Mouse (Mus musculus) retina, postnatal 7 days (tissue): ENCODE data around the gene Sema3a.

ENCODE experiments used
- DNase-seq: peaks from one replicate; pipeline ENCODE4 v3.0.0-alpha.2; 2012; ENCODE audit warnings: low read depth, low spot score

Sema3a gene

DNA sequence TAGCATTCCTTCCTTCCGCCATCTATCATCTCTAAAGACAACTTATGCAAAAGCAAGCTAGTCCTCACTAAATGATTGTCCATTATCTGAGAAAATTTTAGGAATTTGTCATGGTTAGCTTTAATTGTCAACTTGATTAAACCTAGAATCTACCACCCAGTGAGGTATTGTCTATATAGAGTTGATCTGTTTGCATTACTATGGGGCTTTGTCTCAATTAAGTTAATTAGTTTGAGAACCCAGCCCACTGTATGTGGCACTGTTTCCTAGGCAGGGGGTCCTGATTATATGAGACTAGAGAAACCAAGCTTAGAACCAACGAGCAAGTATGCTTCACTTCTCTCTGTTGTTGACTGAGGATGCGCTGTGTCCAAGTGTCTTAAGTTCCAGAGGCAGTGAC, 194.9 kb downstream of the Sema3a start:
- no peak for DNase-seq

DNA sequence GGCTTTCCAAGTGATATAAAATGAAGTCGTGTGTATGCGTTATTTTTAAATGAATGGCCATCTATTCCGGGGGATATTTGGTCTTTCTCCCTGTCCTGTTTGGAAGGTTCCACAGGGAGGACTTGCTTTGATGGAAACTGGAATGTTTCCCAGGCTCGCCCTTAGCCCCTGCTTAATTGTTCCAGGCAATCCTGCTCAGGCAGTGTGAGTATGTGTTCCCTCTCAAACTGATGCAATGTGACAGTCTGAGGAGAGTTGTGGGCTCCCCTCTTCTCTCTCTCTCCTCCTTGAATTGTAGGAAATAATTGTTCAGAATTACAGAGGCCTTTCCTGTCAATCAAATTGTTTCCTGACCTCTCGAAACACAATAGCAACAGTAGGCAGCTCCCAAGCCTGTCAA, 202.1 kb downstream of the Sema3a start:
- DNase-seq: no peak

DNA sequence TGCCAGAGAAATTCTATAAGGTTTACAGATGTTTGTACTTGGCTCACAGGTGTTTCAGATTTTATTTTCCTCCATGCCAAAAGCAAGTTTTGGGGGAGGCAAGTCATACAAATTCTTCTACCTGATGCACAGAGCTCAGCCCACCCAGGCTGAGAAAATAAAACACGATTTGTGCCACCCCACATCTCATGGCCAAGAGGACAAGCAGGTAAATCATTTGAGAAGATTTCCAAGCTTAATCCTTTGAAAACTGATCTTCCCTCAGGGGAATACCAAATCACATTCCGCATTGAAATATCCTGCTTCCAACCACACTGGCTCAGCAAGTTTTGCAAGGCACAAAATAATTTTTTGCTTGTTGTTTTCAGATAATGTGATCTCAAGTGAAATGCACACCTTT, 206.2 kb downstream of the Sema3a start:
- no peak for DNase-seq

DNA sequence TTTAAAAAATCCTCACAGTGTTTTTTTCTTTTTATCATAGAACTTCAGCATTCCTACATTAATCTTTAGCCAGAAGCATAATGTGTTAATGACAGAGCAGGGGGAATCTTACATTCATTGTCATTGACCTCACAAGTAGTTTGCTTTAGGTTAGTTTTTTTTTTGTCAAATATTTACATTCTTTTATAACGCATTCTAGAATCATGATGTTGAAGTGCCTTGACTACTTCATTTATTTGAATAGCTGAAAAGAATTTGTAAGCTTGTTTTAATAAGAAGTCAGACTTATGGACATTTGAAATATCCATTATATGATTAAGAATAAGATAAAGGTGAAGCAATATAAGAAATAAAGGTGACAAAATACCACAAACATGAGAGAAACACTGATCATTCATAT, 212.5 kb downstream of the Sema3a start:
- DNase-seq: no peak

DNA sequence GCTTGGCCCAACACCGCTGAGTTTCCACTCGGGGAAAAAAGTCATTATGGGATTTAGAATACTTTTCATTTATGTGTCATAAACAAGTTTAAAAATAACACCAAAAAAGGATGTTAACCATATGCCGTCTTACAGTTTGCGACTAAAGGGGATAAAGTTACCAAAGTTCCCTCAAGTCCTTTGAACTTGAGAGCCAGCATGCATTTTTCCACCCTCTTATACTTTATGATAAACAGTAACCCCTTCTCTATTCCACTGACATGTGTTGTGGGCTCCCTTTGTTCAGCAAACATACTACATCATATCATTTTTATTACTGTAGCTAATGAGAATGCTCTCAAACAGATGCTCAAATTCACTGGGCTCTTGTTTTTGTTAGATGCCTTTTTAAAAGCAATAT, 221.9 kb downstream of the Sema3a start:
- DNase-seq: no peak

DNA sequence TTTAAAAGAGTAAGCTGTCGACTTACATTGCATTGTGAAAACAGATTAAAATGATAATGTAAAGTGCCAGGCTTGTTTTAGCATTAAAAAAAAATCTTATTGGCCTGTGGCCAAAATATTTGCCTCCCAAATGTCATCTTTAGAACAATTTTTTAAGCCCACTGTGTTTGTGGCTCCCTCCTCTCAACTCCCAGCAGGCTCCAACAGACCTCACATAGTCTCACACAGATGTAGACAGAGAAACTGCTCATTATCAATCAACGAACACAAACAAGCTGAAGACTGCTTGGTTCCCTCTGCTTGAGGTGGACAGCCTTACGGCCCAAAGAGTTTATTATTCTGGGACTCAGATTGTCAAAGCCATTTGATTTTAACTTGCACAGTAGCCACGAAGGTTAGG, 226.4 kb downstream of the Sema3a start:
- no peak for DNase-seq

DNA sequence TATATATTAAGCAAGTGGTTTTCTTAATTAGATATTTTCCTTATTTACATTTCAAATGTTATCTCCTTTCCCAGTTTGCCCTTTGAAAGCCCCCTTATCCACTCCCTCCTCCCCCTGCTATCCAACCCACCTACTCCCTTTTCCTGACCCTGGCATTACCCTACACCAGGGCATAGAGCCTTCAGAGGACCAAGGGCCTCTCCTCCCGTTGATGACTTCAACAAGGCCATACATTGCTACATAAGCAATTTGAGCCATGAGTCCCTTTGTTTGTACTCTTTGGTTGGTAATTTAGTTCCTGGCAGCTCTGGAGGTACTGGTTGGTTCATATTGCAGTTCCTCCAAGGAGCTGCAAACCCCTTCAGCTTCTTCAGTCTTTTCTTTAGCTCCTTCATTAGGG, 227.8 kb downstream of the Sema3a start:
- DNase-seq: no peak

DNA sequence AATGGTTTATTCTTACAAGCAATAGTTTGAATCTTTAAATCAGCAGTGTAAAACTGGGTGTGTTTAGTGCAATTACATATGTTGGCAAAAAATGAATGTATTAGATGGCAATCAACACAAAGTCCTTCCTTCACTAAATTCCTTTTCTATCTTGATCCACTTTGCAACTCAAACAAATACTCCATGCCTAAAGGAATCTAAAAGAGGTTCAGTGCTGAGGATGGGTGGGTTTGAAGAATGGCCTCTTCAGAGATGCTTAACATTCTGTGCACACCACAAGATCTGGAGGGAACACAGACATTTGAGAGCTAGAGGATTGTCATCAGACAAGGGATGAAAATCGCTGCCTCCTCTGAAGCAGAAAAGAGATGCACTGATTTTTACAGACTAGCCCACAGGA, 228.3 kb downstream of the Sema3a start:
- no peak for DNase-seq

DNA sequence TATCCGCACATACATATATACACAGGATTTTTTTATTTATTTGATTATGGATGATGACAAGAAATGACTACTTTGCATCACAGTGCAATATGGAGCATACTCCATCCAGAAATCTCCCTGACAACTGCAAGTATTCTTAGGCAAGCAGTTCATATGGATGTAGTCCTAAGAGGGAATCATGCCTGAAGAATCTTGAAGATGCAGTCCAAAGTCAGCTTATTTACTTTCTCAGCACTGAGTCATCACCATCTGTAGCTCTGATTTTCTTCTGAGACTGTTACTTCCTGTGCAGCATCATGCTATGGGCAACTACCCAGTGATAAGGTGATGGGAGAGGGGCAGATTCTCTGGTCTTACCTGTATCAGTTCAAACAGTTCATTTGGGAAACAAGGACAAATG, 229.7 kb downstream of the Sema3a start:
- no peak for DNase-seq

DNA sequence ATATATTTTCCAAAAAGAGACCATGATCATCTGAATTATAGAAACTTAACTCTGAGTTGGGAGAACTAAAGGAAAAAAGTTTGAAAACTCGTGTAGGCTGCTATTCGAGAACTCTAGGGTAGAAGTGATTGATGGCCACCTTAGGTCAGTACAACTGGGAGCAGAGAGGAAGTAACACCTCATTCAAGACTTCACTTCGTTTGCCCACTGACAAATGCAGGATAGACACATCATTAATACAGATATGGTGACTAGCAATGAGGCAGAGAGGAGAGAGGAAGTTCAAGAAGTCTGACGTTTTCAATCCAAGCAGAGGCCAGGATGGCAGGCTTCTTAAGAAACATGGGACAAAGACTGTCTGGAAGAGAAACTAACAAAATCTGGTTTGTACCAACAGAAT, 233.6 kb downstream of the Sema3a start:
- DNase-seq: no peak

DNA sequence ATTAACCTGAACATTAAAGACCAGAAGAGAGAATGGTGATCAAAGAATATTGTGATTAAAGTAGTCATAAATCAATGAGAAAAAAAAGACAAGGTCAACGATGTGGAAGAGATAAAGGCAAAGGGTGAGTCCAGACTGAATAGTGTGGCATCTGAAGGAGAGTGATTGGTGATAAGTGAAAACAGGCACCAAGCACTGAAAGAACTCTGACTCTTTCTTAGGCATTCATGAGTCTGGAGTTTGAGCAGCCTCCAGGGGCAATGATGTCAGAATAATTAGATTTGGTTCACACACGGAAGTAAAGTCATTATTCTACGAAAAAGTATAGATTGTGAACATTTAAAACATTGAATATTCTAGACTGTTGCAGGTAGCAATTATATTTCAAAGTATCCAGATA, 235.5 kb downstream of the Sema3a start:
- DNase-seq: no peak

DNA sequence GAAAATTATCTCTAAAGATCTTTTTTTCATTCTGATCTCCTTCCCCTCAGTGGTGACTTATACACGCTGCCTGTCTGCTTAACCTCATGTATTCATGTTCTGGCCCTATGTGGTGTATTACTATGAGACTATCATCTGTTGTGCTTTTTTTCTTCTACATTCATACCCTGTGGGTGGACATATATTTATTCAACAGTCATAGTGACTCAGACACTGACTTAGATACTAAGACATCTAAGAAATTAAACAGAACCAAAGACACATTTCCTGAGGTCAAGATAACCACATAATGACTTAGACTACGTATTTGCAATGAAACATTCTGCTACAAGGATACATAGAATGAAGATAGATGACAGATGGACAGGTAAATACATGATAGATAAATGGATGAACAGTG, 239.9 kb downstream of the Sema3a start:
- DNase-seq: no peak

DNA sequence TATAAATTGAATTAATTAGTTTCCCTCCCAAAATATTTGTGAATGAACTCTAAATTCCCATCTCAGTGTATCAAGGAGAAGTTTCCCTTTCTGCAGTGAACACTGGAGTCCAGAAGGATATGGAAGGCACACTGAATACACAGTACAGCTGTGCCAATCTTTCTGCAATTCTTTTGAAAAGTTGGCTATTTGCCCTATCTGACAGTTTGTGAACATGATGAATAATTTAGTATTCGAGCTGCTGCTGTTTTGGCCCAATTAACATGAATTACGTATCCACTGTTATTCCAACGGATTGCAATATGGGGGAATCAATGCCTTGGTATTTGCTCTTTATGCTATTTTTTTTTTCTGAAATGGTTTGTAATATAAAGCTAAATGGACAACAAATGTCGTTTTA, 254.0 kb downstream of the Sema3a start:
- DNase-seq: no peak

DNA sequence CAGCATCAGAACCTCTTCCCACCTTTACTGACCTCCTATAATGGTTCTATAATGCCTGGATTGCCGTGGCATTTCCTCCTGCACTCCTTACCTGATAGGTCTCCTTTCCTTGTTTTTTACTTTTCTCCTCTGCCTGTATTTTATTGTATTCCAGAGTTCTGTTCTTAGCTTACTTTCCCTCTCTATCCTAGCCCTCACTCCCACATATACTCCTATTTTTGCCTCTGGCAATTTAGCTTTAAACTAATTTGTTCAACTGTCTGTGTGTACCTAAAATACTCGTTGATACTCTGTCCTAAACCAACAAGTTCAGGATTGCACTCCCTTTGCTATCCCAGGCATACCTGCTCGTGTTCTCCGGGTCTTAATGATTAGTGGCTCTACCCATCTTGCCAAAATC, 258.8 kb downstream of the Sema3a start:
- DNase-seq: no peak

DNA sequence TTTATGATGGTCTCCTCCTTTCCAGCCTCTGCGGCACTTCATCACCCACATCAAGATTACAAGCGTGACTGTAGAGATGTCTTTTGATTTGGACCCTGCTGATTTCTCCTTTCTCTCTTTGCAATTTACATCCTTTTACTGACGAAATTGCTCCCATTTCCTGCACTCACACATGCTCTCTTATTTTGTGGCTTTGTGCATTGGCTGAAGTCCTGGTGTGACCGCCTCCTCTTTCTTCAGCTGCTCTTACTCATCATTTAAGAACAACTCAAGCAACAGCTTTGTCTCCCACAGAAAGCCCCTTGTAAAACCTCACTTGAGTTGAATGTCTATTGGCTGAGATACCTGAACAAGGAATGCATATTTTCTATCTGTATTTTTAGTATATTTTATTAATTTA, 259.5 kb downstream of the Sema3a start:
- no peak for DNase-seq

DNA sequence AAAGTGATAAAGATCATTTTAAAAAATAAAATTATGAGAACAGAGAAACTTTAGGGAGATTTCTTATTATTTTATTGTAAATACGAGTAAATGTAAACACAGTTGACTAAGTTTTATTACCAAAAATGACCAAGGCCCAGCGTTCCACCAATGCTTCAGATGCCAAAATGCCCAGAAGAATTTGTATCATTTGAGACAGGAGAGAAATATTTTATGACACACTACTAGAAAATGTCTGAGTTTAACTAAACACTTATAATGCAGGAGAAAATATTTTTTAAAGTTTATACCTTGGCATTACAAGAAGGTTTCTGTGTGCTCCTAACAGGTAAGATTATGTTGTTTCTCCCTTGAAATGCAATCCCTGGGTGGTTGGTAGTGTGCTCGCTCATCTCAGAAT, 261.4 kb downstream of the Sema3a start:
- no peak for DNase-seq

DNA sequence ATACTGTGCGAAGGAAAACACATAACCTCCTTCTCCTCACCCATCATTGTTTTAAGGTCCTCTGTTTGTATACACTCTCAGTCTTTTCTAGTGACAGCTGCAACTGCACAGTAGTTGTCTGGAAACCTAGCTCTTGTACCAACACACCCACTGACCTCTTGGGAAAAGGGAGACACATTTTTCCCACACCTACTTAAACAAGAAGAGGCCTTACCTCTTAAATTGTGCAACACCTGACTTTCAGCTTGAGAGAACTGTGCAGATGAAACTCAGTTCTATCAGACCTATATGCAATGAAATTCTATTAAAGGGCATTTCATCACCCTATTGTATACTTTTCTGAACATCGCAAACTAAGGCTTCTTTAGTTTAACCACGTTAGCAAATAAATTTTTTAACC, 262.5 kb downstream of the Sema3a start:
- no peak for DNase-seq

DNA sequence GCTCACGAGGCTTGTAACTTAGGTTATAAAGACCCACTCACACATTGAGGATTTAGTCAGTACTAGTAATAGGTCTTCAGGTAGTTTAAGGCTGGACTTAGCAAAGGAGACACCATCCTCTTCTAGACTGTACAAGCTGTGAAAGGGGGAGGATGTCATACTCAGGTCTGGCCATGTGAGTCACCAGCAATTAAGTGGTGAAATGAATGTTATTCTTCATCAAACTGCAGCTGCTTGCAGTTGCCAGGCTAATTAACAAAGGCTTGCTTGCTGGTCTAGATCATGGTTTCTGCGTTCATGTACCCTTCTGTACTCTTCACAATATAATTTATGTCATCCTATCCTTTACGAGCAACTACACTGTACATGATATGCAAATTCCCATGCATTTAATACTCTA, 264.8 kb downstream of the Sema3a start:
- DNase-seq: no peak

DNA sequence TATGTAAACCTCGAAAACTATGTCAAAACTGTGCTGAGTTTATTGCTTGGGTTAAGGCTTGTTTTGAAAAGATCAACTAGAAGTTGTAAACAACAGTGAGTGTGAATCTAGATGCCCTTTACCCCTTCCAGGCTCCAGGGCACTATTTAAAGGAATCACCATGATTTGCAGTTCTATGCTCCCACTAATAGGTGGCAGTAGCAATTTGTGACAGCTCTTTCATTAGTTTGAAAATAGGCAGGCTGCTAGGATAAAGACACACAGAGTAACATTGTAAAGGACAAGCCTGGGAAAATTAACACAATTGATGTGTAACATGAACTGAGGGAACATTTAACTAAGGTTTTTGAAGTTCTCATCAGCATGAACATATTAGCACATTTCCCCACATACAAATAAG, 280.2 kb downstream of the Sema3a start:
- no peak for DNase-seq

DNA sequence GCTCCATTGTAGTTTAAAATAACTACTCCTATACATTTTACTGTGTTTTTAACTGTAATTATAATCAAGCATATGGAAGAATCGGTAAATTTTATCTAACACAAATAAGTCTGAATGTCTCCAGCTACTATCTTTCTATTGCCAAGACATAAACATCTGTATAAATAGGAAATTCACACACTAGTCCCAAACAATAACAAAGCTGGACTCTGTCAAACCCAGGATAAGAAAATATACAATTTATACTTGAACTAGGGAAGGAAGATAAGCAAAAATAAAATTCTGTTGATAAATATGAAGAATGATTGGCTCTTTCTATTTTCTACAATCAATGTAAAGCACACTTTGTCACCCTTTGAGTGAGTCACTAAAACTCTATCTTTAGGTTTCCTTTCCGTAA, 280.9 kb downstream of the Sema3a start:
- DNase-seq: no peak

DNA sequence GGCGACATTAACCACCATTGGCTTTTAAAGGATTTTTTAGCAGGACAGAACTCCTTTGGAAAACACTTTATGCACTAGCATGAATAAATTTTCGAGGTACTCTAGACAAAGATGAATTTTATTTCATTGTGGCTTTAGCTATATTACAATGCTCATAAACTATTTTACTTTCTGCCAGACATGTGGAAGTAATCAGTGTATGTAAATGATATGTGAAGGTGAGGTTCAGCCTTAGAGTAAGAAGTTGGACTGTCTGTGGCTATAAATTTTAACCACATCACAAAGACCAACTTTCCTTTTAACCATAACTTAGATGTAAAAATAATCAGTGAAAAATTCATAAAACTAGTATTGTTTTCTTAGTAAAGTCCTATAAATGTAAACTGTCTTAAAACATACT, 286.7 kb downstream of the Sema3a start:
- DNase-seq: no peak

DNA sequence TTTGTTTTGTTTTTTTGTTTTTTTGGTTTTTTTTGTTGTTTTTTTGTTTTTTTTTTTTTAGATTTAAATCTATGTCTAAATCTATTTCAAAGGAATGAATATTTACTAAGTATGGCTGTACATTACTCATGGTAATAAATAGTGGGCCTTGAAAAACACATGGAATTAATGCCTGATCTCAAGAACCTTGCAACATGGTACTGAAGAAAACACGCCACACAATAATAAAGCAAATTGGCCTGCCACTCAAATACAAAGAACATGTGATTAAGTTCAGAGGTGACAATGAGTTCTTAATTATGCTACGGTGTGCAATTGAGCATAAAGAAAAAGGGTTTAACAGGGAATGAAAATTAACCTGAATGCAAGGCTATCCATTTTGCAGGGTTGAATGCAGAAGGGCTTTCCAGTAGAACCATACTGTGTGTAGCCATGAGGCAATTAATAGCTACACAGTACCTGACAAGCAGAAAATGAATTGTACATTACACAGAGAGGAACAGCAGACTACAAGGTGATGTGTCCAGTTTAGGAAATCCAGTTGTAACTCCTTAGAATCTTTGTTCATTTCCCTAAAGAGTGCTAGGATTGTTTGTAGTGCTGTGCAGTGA, 288.8 kb downstream of the Sema3a start:
- DNase-seq: no peak

DNA sequence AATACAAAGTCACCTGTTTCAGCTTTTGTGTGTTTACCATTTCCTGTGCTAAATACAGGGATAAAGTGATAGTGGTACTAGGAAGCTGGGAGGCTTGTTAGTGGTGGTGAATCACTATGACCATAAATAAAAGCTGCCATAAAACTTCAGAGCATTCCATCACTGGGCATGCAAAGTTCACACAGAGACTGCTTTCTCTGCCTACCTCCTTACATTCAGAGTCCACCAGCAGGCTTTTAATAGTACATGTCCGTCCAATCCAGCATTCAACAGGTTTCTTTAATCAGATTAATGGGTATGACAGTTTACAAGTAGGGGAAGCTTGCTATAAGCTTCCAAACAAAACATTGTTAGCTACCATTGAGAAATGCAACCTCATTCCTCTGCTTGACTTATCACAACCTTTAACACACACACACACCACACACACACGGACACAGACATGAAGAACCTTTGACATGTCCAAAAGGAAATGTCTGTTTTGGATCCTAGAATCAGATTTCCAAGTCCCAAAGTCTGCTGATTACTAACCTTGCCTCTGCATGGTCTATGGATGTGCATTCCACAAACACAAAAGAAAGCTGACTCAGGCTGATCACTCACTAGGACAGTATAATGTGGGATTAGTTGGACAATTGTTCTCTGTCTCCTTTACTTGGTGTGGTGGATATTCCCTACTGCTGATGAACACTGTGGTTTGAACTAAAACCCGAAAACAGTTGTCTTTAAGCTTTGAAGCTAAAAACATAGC, 291.9 kb downstream of the Sema3a start:
- DNase-seq: no peak
